Mouse (Mus musculus): ENCODE data around the gene Rln1. TPM values are rescaled to one million over a fixed set of nuclear protein-coding genes. Genes with fewer than 3 reads are reported as not detected.

Rln1 gene
- total RNA-seq (2017), result not detected in 2 replicates

DNA sequence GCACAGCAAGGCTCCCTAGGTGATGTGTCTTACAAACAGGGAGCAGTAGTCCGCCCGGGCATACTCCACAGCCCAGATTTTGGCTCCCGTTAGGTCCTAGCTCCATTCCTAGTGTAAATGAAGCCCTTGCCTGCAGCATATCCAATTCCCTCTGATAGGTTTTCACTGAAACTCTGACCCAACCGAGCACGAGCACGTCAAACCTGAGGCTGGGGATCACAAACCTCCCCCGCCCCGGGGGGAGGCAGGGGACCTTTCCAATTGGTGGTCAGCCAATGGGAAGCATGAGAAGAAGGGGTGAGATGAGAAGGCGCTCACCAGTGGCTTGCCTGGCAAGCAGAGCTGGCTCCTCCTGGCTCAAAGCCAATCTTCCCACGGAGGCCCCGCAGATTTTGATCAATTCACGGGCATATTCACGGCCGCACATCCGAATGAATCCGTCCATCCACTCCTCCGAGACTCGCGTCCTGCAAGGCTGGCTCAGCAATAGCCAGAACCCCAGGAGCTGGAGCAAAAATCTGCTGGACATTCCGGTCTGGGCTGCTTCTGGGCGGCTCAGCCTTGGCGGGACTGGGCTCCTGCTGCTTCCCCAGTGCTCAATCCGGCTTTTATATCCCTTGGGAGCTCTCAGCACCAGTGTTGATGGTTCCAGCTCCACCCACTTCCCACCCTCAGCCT, at the start of gene Rln1:
Gene Rln1 (minus strand): TSS at position 603 of the 678 bp plus-strand sequence.
- ATAC-seq (replicated peaks in 1 of 2; ENCODE audit: insufficient read depth in 1 of 2, low FRiP score in 2 of 2, low TSS enrichment in 1 of 2, low read depth in 1 of 2, poor library complexity in 2 of 2, severe bottlenecking in 2 of 2), result no peak

DNA sequence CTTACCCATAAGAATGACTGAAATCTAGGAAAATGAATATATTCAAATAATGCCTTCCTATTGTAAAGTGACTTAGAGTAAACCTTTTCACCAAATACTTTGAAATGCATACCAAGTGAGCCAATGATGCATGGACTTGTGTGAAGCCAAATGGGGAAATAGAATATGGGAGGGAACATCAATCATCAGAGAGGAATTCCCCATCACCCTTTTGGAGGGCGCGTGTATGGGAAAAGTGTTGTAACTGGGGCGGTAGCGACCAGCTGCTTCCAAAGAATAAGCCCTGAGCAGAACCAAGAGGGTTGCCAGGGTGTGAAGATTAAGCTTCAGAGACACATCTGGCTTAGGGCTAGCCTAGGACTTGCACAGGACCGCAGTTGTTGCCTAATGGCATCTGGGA, 48.9 kb upstream of the Rln1 start:
- no peak; a peak in 1 of 4 replicates for ATAC-seq (replicated peaks in 1 of 2; ENCODE audit: insufficient read depth in 1 of 2, low FRiP score in 2 of 2, low TSS enrichment in 1 of 2, low read depth in 1 of 2, poor library complexity in 2 of 2, severe bottlenecking in 2 of 2)

DNA sequence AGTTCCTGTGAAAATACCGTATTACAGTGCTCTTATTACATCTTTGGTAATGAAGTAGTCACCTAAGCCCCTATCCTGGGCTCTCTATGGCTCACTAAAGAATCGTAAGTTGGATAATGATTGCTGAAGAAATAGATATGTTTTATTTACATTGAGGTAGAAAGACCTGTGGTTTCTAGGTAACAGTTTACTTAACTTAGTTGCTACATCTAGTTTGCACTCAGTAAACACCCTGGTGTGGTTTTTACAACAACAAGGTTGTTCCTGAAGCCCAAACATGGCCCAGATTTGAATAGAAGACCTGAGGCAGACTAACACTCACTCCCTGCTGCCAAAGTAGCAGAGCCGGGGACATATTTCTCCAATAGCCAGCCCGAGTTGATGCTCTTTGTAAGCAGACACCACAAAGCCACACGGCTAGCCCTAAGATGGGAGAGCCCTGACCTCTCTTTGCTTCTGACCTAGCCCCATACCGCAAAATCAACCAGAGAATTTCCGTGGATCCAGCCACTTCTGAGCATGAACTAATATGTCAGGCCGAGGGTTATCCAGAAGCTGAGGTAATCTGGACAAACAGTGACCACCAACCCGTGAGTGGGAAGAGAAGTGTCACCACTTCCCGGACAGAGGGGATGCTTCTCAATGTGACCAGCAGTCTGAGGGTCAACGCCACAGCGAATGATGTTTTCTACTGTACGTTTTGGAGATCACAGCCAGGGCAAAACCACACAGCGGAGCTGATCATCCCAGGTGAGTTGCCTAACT, 45.6 kb upstream of the Rln1 start:
- ATAC-seq (replicated peaks in 1 of 2; ENCODE audit: insufficient read depth in 1 of 2, low FRiP score in 2 of 2, low TSS enrichment in 1 of 2, low read depth in 1 of 2, poor library complexity in 2 of 2, severe bottlenecking in 2 of 2), result no peak

DNA sequence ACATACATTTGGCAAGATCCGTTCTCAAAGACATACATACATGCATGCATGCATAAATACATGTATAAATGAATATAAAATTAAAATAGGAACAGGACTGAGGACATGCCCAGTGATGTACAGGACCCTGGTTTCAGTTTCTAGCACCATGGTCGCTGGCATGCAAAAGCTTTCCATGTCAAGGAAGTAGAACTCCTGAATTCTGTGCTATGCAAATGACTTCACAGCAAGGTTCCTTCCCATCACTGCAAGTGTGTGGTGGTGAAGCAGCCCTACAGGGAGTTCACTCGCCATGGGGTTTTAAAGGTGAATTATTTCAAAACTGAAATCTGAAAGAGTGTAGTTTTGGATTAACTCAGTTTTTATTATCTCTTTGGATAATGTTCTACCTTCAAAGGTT, 41.9 kb upstream of the Rln1 start:
- no peak for ATAC-seq (replicated peaks in 1 of 2; ENCODE audit: insufficient read depth in 1 of 2, low FRiP score in 2 of 2, low TSS enrichment in 1 of 2, low read depth in 1 of 2, poor library complexity in 2 of 2, severe bottlenecking in 2 of 2)

DNA sequence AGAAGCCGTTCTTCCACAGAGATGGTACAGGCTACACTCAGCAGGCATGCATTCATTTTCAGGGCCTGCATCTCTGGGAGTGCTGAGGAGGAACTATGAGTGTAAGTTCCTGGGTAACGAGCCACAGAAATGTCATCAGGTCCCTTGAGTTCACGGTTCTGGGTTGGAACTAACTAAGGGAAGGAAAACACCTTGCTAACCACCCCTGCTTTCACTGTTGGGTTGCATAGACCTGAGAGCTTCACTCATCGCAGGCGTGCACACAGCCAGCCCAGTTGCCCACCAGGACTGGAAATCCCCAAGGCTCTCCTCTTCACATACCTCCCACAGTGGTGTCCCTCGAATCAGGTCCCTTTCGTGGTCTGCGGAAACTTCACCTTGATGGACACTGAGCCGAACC, 40.5 kb upstream of the Rln1 start:
- no peak for ATAC-seq (replicated peaks in 1 of 2; ENCODE audit: insufficient read depth in 1 of 2, low FRiP score in 2 of 2, low TSS enrichment in 1 of 2, low read depth in 1 of 2, poor library complexity in 2 of 2, severe bottlenecking in 2 of 2)

DNA sequence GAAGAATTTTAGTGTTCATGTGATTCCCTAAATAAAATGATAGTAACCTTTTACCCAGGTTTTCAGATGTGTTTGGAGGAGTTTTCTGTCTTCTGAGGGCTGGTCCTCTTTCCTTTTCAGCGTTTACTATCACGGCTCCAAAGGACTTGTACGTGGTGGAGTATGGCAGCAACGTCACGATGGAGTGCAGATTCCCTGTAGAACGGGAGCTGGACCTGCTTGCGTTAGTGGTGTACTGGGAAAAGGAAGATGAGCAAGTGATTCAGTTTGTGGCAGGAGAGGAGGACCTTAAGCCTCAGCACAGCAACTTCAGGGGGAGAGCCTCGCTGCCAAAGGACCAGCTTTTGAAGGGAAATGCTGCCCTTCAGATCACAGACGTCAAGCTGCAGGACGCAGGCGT, 39.0 kb upstream of the Rln1 start:
- ATAC-seq (replicated peaks in 1 of 2; ENCODE audit: insufficient read depth in 1 of 2, low FRiP score in 2 of 2, low TSS enrichment in 1 of 2, low read depth in 1 of 2, poor library complexity in 2 of 2, severe bottlenecking in 2 of 2), result no peak

DNA sequence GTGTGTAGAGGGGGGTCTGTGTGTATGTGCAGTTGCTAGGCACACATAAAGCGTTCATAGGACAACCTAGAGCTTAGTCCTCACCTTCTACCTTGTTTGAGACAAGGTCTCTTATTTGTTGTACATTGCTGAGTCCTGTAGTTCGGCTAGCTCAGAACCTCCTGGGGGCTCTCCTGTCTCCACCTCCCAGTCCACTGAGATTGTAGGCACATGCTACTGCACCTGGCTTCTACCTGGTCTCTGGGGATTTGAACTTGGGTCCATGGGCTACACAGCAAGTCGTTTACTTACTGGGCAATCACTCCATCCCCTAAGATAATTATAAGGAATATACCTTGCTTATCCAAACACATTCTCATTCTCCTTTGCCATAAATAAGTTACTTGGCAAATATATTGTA, 38.2 kb upstream of the Rln1 start:
- ATAC-seq (replicated peaks in 1 of 2; ENCODE audit: insufficient read depth in 1 of 2, low FRiP score in 2 of 2, low TSS enrichment in 1 of 2, low read depth in 1 of 2, poor library complexity in 2 of 2, severe bottlenecking in 2 of 2), result no peak

DNA sequence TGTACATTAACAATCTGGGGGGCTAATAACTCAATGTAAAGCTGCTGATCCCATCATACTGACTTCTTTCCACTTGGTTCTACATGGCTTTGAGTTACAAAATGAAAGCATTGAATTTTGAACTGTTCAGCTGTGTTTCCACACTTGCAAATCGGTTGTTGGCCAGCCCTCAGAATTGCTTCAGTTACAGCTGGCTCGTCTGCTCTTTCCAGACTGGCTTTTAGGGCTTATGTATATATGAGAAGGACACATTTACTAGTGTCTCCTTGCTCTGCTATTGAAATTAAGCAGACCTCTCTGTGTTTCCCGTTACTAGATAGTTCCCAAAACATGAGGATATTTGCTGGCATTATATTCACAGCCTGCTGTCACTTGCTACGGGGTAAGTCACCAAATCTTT, 37.7 kb upstream of the Rln1 start:
- ATAC-seq (replicated peaks in 1 of 2; ENCODE audit: insufficient read depth in 1 of 2, low FRiP score in 2 of 2, low TSS enrichment in 1 of 2, low read depth in 1 of 2, poor library complexity in 2 of 2, severe bottlenecking in 2 of 2), result no peak

DNA sequence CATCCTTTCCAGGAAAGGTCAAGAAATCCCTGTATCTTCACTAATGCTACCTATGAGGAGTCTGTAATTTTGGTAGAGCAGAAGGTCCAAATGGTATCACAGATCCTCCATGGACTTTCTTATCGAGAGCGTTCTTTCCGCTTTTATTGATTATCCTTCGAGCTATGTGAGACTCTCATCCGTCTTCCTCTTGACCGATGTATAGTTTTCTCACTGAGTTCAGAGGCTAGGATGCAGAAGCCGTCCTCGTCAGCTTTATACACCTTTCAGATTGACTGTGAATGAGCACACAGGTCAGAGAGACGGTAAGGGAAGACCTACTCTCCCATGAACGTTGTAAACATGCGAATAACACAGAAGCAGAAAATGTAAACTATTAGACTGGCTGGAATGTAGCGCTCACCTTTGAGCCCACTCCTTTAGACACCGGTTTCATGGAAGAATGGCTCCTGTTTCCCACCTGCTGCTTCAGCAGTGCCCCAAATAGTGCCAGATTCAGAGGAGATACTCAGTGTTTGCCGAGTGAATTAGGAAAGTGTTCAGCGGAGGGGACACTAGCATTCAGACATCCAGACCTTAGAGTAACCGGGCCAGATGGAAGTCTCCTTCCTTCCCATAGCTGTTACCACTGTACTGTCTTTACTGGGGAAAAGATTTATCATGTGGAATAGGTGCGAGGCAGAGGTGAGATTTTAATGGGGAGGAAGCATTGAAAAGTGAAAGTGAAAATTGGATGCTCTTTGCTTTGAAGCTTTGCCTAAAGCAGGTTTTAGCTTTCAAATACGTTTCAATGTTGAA, 37.0 kb upstream of the Rln1 start:
- ATAC-seq (replicated peaks in 1 of 2; ENCODE audit: insufficient read depth in 1 of 2, low FRiP score in 2 of 2, low TSS enrichment in 1 of 2, low read depth in 1 of 2, poor library complexity in 2 of 2, severe bottlenecking in 2 of 2), result no peak

DNA sequence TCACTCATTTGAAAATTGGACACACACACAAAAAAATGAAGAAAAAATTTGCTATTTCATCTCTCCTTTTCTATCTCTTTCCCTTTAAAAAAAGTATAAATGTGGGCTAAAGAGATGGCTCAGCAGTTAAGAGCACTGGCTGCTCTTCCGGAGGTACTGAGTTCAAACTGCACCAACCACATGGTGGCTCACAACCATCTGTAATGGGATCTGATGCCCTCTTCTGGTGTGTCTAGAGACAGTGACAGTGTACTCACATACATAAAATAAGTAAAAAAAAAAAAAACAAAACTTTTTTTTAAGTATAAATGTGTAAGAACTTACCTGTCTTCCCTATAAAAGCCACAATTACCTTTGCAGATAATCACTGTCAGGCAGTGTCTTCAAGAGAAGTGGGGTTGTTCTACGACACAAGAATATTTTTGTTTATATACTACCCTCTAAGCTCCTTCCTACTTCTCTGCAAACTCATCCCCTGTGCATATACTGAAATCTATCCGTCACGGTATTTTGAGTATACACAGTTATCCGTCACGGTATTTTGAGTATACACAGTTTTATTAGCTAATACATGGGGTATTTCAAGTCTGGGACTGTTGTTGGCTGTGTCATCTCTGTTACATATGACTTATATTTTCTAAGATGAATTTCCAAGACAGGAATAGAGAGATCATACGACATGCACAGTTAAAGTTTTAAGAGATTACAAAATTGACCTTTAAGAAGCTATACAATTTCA, 36.2 kb upstream of the Rln1 start:
- ATAC-seq (replicated peaks in 1 of 2; ENCODE audit: insufficient read depth in 1 of 2, low FRiP score in 2 of 2, low TSS enrichment in 1 of 2, low read depth in 1 of 2, poor library complexity in 2 of 2, severe bottlenecking in 2 of 2), result no peak

DNA sequence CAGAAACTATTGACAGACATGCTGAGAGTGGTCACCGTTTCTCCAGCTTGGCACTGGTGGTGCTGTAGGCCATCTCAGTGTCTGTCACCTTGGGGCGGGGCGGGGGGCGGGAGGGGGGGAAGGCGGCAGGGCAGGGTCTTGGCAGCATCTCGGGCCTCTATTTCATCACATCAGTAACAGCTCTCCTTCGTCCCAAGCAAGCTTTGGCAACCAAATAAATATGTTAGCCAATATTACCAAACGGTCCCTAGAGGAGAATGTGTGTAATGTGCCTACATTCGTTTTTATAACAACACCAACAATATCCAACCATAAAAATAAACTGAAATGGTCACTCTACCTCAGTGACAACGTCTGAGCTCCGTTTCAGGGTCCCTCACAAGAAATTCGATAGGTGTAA, 35.6 kb upstream of the Rln1 start:
- ATAC-seq (replicated peaks in 1 of 2; ENCODE audit: insufficient read depth in 1 of 2, low FRiP score in 2 of 2, low TSS enrichment in 1 of 2, low read depth in 1 of 2, poor library complexity in 2 of 2, severe bottlenecking in 2 of 2), result 0 out of 4 replicates have a peak, but pooled peaks of 1 of the 2 experiments have one; percentile 3

DNA sequence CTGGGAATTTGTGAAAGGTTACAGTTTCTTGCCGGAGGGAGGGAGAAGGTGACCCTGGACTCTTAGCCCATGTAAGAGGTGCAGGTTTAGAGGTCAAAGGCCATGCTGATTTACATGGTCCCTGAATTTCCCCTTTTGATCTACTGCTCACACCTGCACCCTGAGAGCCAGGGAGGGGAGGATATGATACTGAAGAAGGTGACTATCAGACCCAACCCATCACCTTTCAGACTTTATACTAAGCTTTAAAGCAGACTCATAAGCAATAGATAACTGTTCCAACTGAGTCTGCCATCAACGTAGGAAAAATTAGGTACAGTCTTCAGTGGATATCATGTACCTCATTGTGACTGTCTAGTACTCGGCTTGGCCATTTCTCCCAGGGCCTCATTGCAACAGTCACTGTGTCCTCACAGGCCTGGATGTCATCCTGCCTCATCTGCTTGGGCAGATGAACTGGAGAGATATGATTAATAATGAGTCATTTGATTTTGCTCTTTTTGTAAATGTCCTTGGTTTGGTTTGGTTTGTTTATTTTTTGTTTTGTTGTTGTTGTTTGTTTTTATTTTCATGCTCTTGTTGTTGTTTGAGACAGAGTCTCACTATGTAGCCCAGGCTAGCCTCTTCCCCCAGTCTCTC, 34.3 kb upstream of the Rln1 start:
- no peak for ATAC-seq (replicated peaks in 1 of 2; ENCODE audit: insufficient read depth in 1 of 2, low FRiP score in 2 of 2, low TSS enrichment in 1 of 2, low read depth in 1 of 2, poor library complexity in 2 of 2, severe bottlenecking in 2 of 2)

DNA sequence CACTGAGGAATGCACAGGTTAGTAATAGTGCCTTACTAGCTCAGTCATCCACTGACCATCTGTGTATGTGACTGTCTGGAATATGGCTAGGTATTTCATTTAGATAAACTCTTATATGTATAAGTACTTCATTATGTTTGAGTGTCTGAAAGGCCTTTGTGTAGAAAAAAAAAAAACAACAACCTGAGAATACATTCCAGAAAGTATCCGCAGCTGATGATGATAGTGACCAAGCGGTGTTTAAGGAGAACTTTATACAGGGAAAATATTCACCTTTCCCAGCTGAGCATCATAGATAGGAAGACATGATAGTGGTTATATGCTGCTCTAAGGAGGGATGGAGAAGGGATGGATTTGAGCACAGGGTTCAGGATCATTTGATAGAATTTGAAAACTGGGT, 33.6 kb upstream of the Rln1 start:
- no peak for ATAC-seq (replicated peaks in 1 of 2; ENCODE audit: insufficient read depth in 1 of 2, low FRiP score in 2 of 2, low TSS enrichment in 1 of 2, low read depth in 1 of 2, poor library complexity in 2 of 2, severe bottlenecking in 2 of 2)

DNA sequence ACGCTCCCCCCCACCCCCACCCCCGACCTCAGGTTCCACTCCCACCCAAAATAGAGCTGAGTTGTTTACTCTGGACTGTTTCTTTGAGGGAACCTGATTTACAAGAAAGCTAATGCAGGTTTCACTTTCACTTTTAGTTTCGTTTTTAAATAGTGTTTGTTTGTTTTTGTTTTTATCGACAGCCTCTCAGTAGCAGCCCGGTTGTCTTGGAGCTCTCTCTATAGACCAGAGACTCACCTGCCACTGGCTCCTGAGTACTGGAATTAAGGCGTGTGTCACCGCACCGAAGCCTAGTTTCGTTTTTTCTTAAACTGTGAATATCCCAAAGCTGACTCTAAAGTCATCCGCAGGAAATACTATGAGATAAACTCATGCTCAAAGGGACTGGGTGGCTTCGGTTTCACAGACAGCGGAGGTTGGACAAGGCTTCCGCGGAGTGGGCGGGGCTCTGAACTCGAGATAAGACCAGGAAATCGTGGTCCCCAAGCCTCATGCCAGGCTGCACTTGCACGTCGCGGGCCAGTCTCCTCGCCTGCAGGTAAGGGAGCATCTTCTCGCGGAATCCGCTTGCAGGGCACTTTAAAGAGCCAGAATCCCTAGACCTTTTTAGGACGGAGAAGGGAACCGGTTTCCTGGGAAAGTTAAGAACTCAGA, 32.6 kb upstream of the Rln1 start, which contains the start of the genes Plgrkt and Cd274:
Gene Plgrkt (minus strand): TSS at position 422 of the 654 bp plus-strand sequence.
Gene Cd274 (plus strand): TSS at position 487 of the 654 bp plus-strand sequence.
- ATAC-seq (replicated peaks in 1 of 2; ENCODE audit: insufficient read depth in 1 of 2, low FRiP score in 2 of 2, low TSS enrichment in 1 of 2, low read depth in 1 of 2, poor library complexity in 2 of 2, severe bottlenecking in 2 of 2), result peak; percentile 89 to 94

DNA sequence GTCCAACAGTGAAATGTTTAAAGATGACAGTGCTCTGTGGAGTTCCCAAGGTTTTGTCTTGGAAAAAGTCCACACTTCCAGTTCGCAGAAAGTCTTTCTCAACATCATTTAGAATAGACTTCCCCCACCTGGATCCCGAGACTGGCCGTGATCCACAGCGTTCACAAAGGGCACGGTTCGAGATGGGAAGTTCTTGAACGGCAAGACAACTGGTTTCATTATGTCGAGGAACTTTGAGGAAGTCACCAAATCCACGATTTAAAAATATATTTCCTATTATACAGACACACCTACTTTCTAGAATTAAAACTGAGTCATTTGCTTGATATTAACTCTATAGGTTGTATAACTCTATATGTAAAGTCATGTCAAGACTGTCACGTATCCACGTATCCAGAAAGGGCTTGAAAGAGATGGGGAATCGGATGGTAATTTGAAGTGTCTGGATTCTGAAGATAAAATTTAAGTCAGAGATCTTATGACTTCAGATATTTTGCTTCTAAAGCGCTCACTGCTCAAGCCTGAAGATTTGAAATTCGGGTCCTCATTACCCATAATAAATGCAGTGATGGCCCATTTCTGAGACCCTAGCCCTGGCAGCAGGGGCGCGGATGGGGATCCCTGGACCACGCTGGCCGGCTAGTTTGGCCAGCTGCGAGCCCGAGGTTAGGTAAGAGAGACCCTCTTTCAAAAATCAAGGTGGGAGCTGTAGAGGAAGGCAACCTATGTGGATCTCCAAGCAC, 31.9 kb upstream of the Rln1 start:
- ATAC-seq (replicated peaks in 1 of 2; ENCODE audit: insufficient read depth in 1 of 2, low FRiP score in 2 of 2, low TSS enrichment in 1 of 2, low read depth in 1 of 2, poor library complexity in 2 of 2, severe bottlenecking in 2 of 2), result no peak

DNA sequence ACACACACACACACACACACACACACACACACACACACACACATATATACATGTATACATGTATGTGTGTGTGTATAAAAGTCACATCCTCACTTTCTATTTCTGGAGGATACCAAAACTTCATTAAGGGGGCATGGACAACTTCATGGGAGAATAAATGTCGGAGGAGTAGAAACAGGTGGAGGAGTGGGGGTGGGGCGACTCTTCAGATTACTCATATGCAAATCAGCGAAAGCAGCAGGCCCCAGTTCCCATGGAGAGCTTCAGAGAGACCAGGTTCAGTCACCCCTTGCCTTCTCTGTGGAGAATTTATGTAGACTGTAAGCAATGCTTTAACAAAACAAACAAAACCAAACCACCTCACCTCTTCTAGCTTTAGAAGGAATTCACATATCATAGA, 30.6 kb upstream of the Rln1 start:
- ATAC-seq (replicated peaks in 1 of 2; ENCODE audit: insufficient read depth in 1 of 2, low FRiP score in 2 of 2, low TSS enrichment in 1 of 2, low read depth in 1 of 2, poor library complexity in 2 of 2, severe bottlenecking in 2 of 2), result no peak
